8 mouse cellular contexts compared by ENCODE assay signal in the genomic region with DNA sequence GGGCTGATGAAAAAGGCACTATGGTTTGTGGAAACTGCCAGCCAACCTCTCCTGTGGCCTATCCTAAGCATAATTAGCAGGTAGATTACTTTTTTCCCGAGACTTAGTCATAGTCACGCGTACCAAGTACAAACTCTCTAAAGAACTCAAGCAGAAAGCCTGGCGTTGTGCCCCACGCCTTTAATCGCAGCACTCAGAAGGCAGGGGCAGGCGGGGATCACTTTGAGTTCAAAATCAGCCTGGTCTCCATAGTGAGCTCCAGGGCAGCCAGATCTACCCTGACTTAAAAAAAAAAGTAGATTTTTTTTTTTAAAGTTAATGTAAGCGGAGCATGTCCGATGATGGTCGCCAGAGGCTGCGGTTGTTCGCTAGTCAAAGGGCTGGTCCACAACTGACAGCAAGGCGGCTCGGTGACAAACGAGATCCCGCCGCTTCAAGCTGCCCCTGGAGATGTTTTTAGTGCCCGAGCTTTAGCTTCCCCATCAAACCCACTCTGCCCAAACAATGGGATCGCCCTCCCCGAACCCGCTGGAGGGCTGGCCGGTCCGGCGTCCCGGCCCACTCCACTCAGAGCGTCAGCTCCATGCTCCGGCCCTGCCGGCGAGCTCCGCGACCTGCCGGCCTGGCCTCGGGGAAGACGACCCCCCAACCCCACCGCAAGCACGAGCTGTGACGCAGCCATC. TPM values are rescaled to one million over a fixed set of nuclear protein-coding genes. Genes with fewer than 3 reads are reported as not detected.
DNase-seq lines count a peak whose midpoint lies in the region; ATAC-seq and TF ChIP-seq lines count a peak whose summit lies in the region.

No protein-coding gene starts in this region.

- peaks cover 7% of the 10 kb centered on the region for H3K4me1 ChIP-seq in limb, embryonic 10.5 days
- peaks cover 20% of the 10 kb centered on the region for H3K4me1 ChIP-seq in midbrain, embryonic 10.5 days
- peaks cover 8% of the 10 kb centered on the region; the same call in 1 of the 2 replicates for H3K4me1 ChIP-seq in stomach, embryonic 16.5 days (ENCODE audit: control insufficient read depth, insufficient read depth, low read length)

- WGBS in limb, embryonic 10.5 days = under 1% methylated on average over 37 of the region's 37 CpGs
- under 1% methylated on average over 37 of the region's 37 CpGs for WGBS in midbrain, embryonic 10.5 days
- under 1% methylated on average over 37 of the region's 37 CpGs for WGBS in stomach, embryonic 16.5 days

- TF ChIP-seq CTCF in gastrocnemius, adult 2 months (IDR thresholded peaks at IDR 0.05) = peak; percentile 21; the same call in 1 of the 2 replicates

- H3K9ac ChIP-seq in stomach, embryonic 16.5 days (ENCODE audit: low read length) = peak overlapping the region; percentile 94

- intact Hi-C loops in left cerebral cortex, postnatal 36 days (cut with DNase I) = no loop called here
- intact Hi-C loops in gastrocnemius, adult 2 months (cut with DNase I) = no loop called here

- H3K36me3 ChIP-seq in limb, embryonic 10.5 days = peaks cover 22% of the 10 kb centered on the region
- H3K36me3 ChIP-seq in midbrain, embryonic 10.5 days = peaks cover 23% of the 10 kb centered on the region
- peaks cover 4% of the 10 kb centered on the region; the same call in 1 of the 2 replicates for H3K36me3 ChIP-seq in stomach, embryonic 16.5 days (ENCODE audit: control insufficient read depth, insufficient read depth, low read length)

- no peaks in the 10 kb centered on the region for H3K27me3 ChIP-seq in limb, embryonic 10.5 days (ENCODE audit: low read depth, poor library complexity, severe bottlenecking)
- H3K27me3 ChIP-seq in midbrain, embryonic 10.5 days (ENCODE audit: low read depth, poor library complexity, severe bottlenecking) = no peaks in the 10 kb centered on the region
- H3K27me3 ChIP-seq in stomach, embryonic 16.5 days (ENCODE audit: control insufficient read depth, insufficient read depth, low read length) = no peaks in the 10 kb centered on the region

- ATAC-seq in stomach, embryonic 16.5 days (ENCODE audit: insufficient read depth, low FRiP score) = no peak

- peak overlapping the region; percentile 98 for H3K27ac ChIP-seq in gastrocnemius, adult 2 months
- peak overlapping the region; percentile 88 for H3K27ac ChIP-seq in limb, embryonic 10.5 days
- H3K27ac ChIP-seq in midbrain, embryonic 10.5 days (replicated peaks) = peak overlapping the region; percentile 90
- peak overlapping the region; percentile 82 for H3K27ac ChIP-seq in stomach, embryonic 16.5 days (ENCODE audit: low read length)

- DNase-seq in left cerebral cortex, adult 11 months (ENCODE audit: low spot score) = peak; percentile 9
- no peak for DNase-seq in left cerebral cortex, postnatal 36 days (ENCODE audit: low spot score in 2 of 2)
- DNase-seq in cerebellum, adult 8-10 months = peak; percentile 27
- peak; percentile 60 for DNase-seq in gastrocnemius, adult 2 months
- peak; percentile 57 for DNase-seq in induced T-regulatory cell, adult 2 months (ENCODE audit: low read depth)
- no peak for DNase-seq in limb, embryonic 10.5 days (ENCODE audit: low spot score)
- DNase-seq in midbrain, embryonic 10.5 days (ENCODE audit: low spot score) = no peak

- H3K4me2 ChIP-seq in stomach, embryonic 16.5 days (ENCODE audit: low read depth, low read length) = peak overlapping the region; percentile 58

- no peaks in the 10 kb centered on the region for H3K9me3 ChIP-seq in limb, embryonic 10.5 days (replicated peaks)
- no peaks in the 10 kb centered on the region for H3K9me3 ChIP-seq in midbrain, embryonic 10.5 days (replicated peaks)
- no peaks in the 10 kb centered on the region for H3K9me3 ChIP-seq in stomach, embryonic 16.5 days (replicated peaks; ENCODE audit: control insufficient read depth, low read length)

- H3K4me3 ChIP-seq in gastrocnemius, adult 2 months = peak overlapping the region; percentile 92
- peak overlapping the region; percentile 88 for H3K4me3 ChIP-seq in limb, embryonic 10.5 days
- peak overlapping the region; percentile 83 for H3K4me3 ChIP-seq in midbrain, embryonic 10.5 days
- H3K4me3 ChIP-seq in stomach, embryonic 16.5 days (replicated peaks; ENCODE audit: low read length) = peak overlapping the region; percentile 99

RNA-seq across cellular contexts. Expression of a gene that starts 0.8 kb away (rescaled TPM):
- 10 to 100 TPM; 39.7 to 43.2 TPM for total RNA-seq in left cerebral cortex, postnatal 36 days (2021)
- 10 to 100 TPM; 33.0 to 36.4 TPM for total RNA-seq in gastrocnemius, adult 2 months (2021)
- 15.2 and 16.0 TPM in 2 replicates for polyA plus RNA-seq in limb, embryonic 10.5 days (2016; fragmentation: Nextera tagmentation; extraction: Ambion mirVana)
- 17.6 and 18.7 TPM in 2 replicates for polyA plus RNA-seq in midbrain, embryonic 10.5 days (2016; fragmentation: Nextera tagmentation; extraction: Ambion mirVana)
- polyA plus RNA-seq in stomach, embryonic 16.5 days (2015; fragmentation: Nextera tagmentation; extraction: Ambion mirVana) = 23.1 and 24.6 TPM in 2 replicates

RNA-seq across cellular contexts. Expression of a gene that starts 11.9 kb away (rescaled TPM):
- total RNA-seq in left cerebral cortex, postnatal 36 days (2021) = 100 to 1,000 TPM; 135 to 151 TPM
- 100 to 1,000 TPM; 138 to 172 TPM for total RNA-seq in gastrocnemius, adult 2 months (2021)
- 31.6 and 48.4 TPM in 2 replicates for polyA plus RNA-seq in limb, embryonic 10.5 days (2016; fragmentation: Nextera tagmentation; extraction: Ambion mirVana)
- 55.7 and 67.0 TPM in 2 replicates for polyA plus RNA-seq in midbrain, embryonic 10.5 days (2016; fragmentation: Nextera tagmentation; extraction: Ambion mirVana)
- polyA plus RNA-seq in stomach, embryonic 16.5 days (2015; fragmentation: Nextera tagmentation; extraction: Ambion mirVana) = 59.2 and 60.5 TPM in 2 replicates

Comparison
In these comparisons a context has a peak if more than half of its experiments do, and no peak if none do; other contexts are left out.
1. DNase-seq: peak in left cerebral cortex, adult 11 months (single experiment), cerebellum, adult 8-10 months (single experiment), gastrocnemius, adult 2 months (single experiment) and induced T-regulatory cell, adult 2 months (single experiment); none in left cerebral cortex, postnatal 36 days (0 of 2), limb, embryonic 10.5 days (single experiment) and midbrain, embryonic 10.5 days (single experiment).
2. Peak in every context shown above with its lines, with median percentiles within 50 percentile points of each other: H3K27ac ChIP-seq and H3K4me3 ChIP-seq.